Mouse (Mus musculus) adrenal gland, adult (tissue): ENCODE measurements at regions not wholly inside any gene's neighbourhood (a gene's known extent, or its start where the extent isn't known, plus 50 kb on each side); places are given as distances from the start of the nearest gene placed in this dataset.

ENCODE experiments used
- DNase-seq, 2 experiments: peaks; one replicate each; pipeline ENCODE4 v3.0.0; 2022 to 2023; ENCODE audit warnings: low spot score in 1 of 2; ENCODE audit not compliant: inconsistent age in 2 of 2

DNA sequence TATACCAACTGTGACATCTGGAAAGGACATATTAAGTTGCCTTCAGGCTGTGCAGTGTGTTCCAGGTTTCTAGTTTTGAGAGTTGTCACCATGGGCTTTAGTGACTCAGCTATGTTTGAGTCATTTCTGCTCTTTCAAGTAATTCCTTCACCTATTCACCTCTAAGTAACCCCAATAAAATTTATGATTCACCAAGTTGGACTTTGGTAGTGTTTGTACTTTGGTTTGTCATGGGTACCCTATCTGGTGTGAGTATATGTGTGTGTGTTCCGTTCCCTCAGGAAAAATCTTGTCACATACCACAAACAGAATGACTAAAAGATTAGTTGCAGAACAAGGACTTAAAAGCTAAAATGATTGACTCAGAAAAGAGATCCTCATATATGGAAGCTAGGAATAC is 76.8 kb upstream of the Crbn start:
- DNase-seq: peak in 1 of 2 experiments; percentile 20

DNA sequence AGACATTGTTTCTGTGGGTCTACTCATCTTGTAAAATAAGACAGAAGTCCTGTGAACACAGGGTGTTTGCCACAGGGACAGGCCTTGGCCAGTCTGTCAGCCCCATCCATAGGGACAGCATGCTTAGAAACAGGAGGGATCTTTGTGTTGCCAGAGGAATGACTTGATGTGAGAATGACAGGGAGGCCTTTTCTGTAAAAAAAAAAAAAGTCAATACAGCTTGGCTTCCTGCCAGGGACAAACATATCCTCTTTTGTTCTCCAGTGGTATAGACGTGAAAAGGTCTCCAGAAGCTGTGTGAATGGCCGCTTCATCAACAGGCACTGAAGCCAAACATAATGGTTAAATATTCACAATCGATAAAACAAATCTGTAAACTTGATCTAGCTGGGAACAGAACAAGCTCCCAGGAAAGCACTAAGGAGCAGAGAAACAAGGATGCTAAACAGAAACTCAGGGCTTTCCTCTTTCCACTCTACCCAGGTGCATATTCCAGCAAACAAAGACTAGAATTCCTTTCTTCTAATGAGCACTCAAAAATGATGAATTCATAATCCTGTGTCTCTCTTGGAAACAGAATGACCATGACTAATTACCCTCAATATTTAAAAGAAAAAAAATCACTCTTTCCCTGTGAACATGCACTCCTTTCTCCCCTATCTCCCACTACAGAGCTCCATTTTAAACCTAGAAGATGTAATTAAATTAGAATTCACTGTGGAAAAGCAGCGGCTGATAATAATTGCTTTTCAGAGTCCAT is 92.2 kb upstream of the Crbn start:
- DNase-seq: no peak

DNA sequence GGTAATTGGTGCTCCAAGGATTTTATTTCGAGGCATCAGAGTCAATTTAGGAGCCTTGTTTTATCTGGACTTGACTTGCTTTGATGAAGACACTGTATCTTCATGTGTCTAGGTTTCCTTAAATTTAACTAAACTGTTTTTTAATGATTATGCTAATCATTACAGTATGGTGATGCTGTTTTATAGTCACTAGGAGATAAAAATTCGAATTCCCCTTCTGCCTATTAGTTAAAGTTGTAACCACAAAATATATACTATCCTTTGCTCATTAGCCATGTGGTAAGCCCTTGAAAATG is 92.7 kb upstream of the Crbn start:
- DNase-seq: no peak

DNA sequence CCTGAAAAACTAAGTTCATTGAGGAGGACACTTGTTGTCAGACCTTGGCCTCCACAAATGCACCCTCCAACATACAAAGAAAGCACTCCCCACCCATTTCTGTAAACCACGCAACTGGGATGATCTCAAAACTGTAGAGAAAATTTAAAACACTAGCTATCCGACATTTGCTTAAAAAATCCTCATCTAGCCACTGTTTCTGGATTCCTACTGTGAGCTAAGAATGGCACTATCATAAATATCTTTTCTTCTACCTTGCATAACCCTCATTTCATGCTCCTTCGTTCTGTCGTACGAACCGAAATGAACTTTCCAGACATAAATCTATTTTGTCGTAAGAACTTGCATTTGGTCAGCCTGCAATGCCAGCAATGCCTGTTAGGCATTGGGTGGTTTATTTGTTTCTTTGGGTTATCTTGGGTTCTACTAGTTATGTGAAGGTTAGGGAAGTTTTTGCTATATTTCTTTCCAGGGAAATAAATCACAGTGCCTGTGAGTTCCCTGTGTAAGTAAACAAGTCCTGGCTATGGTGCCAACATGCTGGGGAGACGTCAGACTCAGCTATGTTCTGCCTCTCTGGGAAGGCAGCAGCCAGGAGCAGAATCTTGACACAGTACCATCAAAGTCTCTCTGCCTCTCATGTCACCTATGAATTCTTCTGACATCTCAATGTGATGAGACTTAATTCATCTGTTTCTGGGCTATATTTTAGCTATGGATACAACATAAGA is 104.2 kb upstream of the Crbn start:
- DNase-seq: no peak

DNA sequence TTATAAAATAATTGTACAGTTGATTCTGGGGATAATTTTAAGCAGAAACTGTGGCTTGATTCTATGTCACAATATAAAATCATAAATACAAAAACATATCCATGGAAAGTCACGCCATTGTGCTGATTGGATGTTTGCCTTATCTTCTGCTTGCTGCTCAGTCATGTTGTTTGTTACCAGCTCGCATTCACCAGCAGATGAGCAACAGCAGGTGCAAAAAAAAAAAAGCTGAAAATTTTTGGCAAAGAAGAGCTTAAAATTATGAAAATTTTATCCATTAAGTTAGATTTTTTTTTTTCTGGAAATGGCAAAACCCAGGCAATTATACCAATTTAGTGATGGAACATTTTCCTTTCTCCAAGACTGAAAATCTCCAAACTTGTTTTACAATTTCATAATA is 115.2 kb upstream of the Crbn start:
- DNase-seq: no peak

DNA sequence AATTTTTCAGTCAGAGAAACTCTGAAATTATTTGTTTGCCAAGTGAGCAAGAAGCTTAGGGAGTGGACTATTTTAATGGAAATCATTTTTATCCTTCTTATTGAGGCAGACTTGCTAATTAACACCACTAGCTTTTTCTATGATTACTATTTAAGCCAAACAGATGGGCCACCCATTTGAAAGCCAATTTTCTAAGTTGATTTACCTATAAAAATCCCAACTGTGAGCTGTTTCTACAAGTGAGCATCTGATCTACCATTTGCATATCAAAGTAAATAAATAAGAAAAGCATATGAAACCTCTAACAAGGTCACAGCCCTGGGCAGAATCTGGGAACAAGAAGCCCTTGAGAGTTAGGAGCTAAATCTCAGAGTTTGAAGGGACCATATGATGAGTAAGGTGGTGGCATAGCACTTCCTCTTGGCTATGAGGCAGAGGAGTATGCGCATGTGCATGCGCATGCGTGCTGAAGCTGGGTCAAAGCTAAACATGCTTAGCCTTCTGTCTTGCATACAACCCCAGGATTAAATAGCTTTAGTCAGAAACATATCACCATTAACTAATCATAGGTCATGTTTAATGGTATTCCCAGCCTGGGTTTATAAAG is 116.9 kb upstream of the Crbn start:
- no peak for DNase-seq

DNA sequence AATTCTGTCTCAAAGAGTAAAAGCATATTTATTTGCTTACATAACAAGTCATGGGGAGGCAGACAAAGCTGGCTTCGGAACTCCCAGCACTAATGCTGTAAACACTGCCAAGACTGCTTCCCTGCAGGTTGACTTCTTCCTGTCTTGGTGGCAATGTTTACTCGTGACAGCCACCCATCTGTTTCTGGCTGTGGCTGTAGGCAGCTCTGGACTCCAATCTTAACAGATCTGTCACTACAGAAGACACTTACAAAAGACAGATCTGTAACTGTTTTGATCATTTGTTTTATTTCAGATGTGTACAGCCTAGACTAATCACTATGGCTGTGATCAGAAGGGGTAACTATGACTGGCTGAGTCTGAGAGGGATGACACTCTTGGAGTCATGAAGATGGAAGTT is 121.1 kb upstream of the Crbn start:
- DNase-seq: no peak

DNA sequence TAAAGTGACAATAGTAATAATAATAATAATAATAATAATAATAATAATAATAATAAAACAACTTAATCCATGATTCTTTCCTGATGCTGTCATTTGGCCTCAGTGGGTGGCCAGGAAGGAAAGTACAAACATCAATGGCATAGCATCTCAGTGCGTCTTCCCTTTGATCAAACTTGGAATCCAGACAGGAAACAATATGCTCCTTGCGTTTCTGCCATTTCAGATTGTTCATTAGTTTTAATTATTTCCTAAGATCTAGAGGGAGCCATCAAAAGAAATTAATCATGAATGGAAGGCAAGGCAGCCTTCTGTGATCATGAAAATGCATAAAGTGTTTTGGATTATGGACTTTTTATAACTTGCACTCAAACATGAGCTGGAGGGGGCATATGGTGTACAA is 125.6 kb upstream of the Crbn start:
- DNase-seq: no peak

DNA sequence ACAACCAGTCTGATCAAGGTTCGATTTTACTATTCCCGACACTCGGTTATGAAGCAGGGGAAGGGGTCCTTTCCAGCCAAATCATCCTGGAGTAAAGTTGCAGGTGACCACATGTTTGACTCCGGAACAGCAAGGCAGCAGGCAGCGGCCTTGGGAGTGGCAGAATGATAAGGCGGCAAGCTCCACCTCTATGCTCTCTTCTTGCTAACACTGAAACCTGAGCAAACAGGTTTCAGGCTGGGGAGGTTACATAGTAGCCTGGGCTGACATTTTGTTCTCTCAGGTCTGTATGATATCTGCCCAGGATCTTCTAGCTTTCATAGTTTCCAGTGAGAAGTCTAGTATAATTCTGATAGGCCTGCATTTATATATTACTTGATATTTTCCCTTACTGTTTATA is 133.7 kb upstream of the Crbn start:
- no peak for DNase-seq

DNA sequence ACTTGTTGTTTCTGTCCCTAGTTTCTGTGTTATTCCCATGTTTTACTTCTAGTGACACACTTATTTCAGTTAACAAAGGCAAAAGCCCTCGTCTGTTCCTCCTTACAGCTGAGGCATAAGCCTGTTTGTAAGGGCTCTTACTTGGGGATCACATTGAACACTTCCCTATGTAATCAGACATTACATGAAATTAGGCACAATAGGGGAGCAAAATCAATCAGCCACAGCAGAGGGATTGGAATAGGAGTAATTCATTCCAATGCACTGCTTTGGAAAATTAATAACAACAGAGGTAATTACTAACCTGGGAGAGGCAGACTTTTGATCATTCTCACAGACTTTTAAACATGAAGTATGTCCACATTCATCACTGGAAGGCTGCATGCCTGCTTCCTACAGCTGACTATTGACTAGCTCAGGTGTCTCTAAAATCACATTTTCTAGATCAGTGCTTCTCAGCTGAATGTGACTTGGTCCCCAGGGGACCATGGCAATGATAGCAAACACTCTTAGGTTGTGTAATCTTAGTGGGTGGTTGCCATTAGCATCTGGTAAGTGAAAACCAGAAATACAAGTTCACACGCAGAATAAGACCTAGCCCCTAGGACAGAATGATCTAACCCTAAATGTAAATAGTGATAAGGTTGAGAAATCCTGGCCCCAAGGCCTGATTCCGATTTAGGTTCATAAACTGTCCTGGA is 146.5 kb upstream of the Crbn start:
- no peak for DNase-seq

DNA sequence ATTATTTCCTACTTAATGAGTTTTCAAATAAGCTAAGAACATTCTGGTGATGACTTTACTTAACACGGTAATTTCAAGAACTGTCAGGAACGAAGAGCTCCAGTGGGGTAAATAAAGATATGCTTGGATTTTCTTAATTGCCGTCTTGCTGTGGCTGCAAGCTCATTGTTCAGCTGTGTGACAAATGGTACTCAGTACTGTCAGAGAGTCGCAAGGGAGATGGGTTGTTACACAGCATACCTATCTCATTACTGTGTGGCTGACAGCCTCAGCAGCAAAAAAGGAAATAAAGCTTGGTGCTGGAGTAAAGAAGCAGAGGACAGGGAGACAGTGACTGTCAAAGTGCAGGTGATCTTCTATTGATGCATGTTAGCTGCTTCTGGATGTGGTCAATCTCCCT is 151.0 kb upstream of the Crbn start:
- no peak for DNase-seq

DNA sequence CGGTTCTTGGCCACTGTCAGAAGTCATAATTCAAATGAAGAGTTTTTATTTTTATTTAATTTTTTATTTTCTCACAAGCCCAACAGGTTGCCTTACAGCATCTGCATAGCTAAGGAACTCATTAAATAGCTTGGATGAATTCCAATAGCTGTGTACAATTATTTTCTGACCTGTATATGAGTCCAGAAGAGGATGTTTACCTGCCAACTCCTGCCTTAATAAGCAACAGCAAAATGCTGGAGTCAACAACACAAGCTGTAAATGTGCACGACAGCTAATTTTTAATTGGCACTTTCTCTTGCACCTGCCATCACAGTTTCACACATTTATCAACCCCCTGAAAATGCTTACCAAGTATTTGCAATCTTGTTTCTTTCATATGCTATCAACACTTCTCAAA is 161.4 kb upstream of the Crbn start:
- no peak for DNase-seq

DNA sequence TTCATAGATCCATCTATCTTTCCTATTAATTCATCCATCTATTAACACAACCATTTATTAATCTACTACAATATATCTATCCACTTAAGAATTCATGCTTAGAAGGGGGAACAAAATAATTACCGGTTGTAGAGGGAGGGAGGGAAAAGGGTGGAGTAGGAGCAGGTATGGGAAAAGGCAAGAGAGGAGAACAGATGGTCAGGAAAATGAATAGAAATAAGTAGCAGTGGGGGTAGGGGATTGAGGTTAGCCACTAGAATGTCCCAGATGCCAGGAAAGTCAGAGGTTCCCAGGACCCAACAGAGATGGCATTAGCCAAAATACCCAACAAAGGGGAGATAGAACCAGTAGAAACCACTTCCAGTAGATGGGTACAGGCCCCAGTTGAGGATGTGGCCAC is 164.5 kb upstream of the Crbn start:
- no peak for DNase-seq

DNA sequence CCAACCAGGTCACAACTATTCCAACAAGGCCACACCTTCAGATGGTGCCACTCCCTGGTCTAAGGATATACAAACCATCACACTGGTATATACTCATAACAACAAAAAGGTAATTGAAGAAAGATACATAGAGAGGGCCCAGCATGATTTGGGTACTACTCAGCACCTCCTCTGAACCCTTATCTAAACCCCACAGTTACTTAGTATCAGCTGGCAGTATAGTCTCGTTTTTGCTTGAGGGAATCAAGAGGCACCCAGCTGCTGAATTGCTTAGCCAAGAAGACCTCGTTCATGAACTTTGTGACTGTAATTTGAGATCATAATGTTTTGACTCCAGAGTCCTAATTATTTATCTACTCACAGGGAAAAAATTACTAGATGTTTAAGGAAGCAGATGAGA is 175.6 kb upstream of the Crbn start:
- no peak for DNase-seq

DNA sequence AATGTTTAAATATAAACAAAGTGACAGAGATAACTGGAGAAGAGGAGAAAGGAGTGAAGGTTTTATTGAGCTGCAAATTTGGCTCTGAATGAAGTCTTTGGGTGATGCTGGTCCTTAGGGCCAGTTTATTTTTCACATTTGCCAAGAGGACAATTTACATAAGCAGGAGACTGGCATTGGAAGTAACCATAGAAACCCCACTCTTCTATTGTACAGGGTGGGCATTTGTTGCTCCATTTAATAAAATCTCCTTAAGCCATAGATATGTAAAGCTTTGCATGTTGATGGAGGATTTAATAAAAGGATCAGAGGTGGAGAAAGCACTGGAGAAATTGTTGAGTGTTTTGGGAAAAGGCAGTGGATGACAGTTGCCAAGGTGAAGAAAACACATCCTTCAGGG is 178.8 kb upstream of the Crbn start:
- no peak for DNase-seq

DNA sequence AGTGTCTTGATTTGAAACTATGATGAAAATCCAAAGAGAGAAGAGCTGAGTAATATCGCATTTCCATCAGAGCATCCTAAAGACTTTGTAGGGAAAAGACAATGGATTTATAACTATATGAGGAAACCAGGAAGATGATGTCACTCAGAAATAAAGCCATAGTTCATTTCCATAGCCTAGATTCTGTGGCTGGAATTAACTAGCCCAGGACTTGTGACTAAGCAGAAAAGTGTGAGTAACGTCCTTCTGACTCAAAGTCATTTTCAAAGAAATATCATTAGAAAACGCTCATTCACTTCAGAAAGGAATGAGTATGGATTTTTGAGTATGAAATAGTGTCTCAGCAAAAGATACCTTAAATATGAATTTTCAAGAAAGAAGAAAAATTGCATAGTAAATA is 179.9 kb upstream of the Crbn start:
- no peak for DNase-seq

DNA sequence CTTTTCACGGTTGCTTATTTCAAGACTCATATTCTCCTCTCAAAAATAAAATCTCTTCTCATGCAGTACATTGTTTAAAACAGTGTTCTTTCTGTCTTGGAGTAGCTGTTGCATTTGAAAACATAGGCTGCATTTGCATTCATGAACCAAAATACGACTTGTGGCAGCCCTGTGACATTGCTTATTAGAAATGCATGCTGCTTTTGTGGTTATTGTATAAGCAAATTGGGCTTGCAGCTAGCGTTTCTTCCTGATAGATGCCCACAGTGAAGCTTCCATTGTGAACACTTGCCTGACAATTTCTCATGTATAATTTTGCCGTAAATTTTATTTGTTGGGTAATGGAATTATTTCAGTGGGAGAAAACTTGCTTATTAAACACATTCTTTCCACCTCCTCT is 180.3 kb upstream of the Crbn start:
- DNase-seq: no peak

DNA sequence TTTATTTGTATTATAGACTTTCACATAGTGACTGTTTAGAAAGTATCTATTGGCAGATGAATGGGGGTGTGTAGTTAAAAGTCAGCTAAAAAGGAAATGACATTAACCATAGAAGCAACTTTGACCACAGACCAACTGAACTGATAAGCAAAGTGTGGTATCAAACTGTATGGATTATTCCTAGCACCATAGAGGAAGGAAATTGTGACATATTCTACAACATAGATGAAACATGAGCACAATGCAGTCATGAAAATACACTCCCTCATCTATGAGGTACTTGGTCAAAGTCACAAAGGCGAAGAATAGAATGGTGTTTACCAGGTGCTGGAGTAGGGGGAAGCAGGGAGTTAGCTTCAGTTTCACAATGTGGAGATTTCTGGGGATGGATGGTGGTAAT is 181.4 kb upstream of the Crbn start:
- no peak for DNase-seq

DNA sequence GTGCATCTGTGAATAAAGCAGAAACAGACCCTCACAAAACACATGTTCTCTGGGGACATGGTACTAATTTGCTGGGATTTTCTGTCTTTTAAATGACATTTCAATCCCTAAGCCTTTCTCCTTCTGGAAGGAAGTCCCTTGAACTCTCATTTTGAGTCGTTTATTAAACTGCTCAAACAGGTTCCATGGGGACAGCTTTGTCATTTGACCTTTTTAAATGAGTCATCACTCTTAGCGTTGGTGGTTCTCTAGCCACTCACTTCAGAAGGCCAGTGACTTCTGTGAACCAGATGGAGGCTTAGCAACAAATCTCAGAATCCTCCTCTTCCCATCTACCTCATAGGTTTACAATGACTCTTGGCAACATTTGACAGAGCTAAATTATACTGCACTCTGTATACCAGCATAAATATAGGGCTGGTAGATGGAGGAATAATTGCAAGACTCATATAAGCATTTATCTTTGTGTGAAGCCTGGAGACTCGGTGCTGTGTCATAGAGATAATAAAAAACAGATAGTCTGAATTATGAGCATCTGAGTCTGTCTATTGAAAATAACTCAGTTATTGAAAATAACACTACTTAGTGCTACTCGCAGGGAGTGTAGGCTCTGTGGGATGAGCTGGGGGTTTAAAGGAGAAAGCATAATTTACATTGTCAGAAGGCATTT is 185.4 kb upstream of the Crbn start:
- DNase-seq: peak; percentile 12 to 79

DNA sequence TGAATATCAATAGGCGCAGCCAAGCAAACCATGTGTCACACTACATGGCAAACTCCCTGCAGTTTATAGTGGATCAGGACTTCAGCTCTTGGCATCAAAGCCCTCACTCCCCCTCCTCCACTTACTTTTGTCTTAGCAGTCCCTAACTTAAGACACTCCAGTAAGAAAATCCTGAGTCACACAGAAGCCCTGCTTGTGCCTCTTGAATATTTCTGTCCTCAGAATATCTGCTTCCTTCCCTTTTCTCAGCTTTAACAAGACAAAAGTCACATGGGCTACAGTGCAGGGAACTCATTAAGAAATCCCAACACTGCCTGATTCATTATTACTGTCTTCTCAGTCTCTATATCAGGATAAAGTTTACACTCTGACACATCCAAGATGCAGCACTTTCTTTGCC is 191.7 kb upstream of the Crbn start:
- DNase-seq: no peak

DNA sequence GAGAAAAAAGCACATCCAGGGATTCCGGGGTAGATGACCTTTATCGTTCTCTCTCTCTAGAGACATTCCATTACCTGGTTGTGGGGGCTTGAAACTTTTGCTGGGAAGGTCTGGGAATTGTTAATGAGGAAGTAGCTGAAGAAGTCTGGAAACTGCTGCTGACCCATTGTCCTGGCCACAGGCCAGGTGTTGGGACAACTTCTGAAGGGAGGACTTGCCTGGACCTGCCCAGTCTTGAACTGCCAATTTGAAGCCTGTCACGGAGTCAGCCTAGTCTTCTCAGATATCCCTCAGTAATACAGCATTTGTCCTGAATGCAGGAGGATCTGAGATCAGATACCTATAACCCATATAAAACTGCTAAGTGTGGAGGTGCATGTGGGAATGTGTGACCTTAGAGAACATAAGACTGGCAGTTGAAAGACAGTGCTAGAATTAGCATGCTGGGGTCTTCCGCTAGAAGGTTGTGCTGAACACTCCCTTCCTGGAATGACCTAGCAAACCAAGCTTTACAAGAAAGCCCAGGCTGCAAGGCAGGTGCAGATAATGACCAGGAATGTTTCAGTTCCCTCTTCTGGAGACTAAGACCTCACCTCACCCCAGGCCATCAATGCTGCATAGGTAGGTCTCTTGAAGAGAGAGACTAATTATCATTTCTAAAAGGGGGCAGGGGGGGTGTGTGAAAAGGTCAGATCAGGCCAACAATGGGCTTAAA is 204.7 kb upstream of the Crbn start:
- no peak for DNase-seq
